Mouse (Mus musculus): Measurements from ENCODE around the gene Fus.

GRCm38 (mm10) chr7:127992488-127993340, 25.5 kb downstream of the Fus start:
- TF ChIP-seq CTCF (IDR thresholded peaks at IDR 0.05) (no peak), EP300 (IDR thresholded peaks at IDR 0.05) (no peak)

All from lung, postnatal 0 days (tissue).